Mouse (Mus musculus) cerebral cortex, adult 2 months (tissue): ENCODE results near the gene Olfr1462.

Experiments
- WGBS: fragments of 180-500 bp; shearing (Covaris S2); methylation state at CpG from one replicate; pipeline ENCODE4 v1.1.7; 2018; 5-methylcytosine and 5-hydroxymethylcytosine counted together

The Olfr1462 gene

DNA sequence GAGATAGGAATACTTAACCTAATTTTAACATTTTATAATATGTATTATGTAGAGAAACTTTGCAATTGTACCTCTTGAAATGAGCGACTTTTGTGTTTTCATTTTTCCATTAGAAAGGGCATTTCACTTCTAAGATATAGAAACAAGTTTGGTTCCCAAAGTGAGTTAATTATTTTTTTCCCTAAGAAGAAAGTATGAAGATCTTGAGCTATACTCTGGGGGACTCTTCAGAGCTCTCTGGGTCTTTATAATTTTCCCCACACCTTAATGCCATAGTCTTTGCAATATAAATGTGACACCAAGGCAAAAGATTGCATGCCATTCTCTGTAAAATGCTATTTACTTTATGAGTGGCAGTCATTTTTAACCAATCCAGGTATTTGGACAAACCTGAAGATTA lies at the start of gene Olfr1462:
Olfr1462 (plus strand) TSS at position 301 of the 400 bp plus-strand sequence.
- WGBS, result 84% methylated on average over 1 of the region's 1 CpGs

GRCm38 (mm10) chr19:13149449-13149848 lies 36.1 kb upstream of the Olfr1462 start, which contains the start of gene Olfr1459:
Gene Olfr1459, minus strand, starts transcription at chr19:13149549.
- WGBS, result 64% methylated on average over 1 of the region's 1 CpGs

DNA sequence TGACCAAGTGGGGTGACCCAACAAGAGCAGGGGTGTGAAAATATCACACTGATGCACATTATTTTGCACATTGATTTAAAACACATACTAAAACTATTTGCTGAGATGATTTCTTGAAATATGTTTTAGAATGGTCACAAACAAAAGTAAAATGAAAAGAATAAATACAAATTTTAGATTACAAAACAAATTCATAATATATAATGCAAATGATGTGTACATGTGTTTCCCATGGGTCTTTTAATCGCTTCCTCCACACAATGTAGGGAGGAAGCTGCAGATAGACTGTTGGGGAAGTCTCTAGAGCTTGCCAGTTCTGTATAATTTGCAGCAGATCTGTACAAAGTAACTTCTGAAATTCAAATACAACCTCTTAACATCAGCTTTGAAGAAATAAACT lies 22.8 kb upstream of the Olfr1462 start, which contains the start of gene Olfr1461:
Olfr1461 (plus strand) TSS at position 301 of the 400 bp plus-strand sequence.
- WGBS, result 51% methylated on average over 1 of the region's 1 CpGs

- WGBS, result 87% methylated on average over 11 of the region's 11 CpGs
Measured at GRCm38 (mm10) chr19:13221666-13222065, 36.1 kb downstream of the Olfr1462 start.

DNA sequence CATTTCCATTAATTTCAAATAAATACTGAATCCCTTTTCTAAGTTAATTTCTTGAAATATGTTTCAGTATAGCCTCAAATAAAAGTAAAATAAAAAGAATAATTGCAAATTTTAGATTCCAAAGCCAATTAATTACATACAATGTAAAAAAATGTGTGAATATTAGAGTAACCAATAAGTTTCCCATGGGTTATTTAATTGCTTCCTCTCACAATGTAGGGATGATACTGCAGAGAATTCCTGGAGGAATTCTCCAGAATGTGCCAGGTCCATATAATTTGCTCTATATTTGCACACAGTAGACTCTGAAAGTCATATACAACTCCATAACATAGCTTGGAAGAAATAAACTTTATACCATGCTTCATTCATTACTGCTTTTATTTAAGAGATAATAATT lies 45.5 kb downstream of the Olfr1462 start, which contains the start of gene Olfr1463:
Olfr1463 (plus strand) TSS at position 301 of the 400 bp plus-strand sequence.

